In genomic region chr1:143980811-143981210, GRCm38 (mm10) we compare ENCODE assay signal across 12 mouse cellular contexts. TPM values are rescaled to one million over a fixed set of nuclear protein-coding genes. Genes with fewer than 3 reads are reported as not detected.
A peak's percentile ranks its signal among the peaks of the same experiment; 100 is the strongest.
DNase-seq lines count a peak whose midpoint lies in the region.
"Had no signal": no experiment of that assay in that cellular context is flagged by ENCODE, and none has a peak within 500 bp of the region (broad histone marks: within the 10 kb centered on the region; RNA-seq: fewer than 3 reads in every experiment).

No protein-coding gene starts in this region.

- DNase-seq in cerebellum, adult 9-10 months: peak; percentile 24
- no peak for DNase-seq in cerebellum, adult 11-12 months
- peak; percentile 13 for DNase-seq in heart, postnatal 4 days
- no peak for DNase-seq in heart, adult 9 months (ENCODE audit: low spot score in 2 of 2)
- peak; percentile 91 for DNase-seq in adipocyte (ENCODE audit: low spot score)
- DNase-seq in kidney, postnatal 14 days: peak; percentile 34
- no peak for DNase-seq in gastrocnemius, adult 18-20 months (ENCODE audit: low spot score)
- DNase-seq: adrenal gland, adult 8-10 months; B cell, adult 2 months; gastrocnemius, postnatal 14 days; right cerebral cortex, postnatal 25 days; thymus, adult 18-20 months had no signal

RNA-seq across cellular contexts. Expression of gene Rgs2, which starts 23.1 kb away (rescaled TPM):
- total RNA-seq in heart, postnatal 4 days (2021): 10 to 100 TPM; 51.0 to 68.0 TPM
- total RNA-seq in gastrocnemius, adult 18-20 months (2021): 1 to 10 TPM; 4.4 to 9.9 TPM

Comparison
In these comparisons a context has a peak if more than half of its experiments do, and no peak if none do; other contexts are left out.
1. DNase-seq: peak in cerebellum, adult 9-10 months (single experiment), heart, postnatal 4 days (single experiment), adipocyte (single experiment) and kidney, postnatal 14 days (single experiment); none in cerebellum, adult 11-12 months (single experiment), heart, adult 9 months (0 of 2) and gastrocnemius, adult 18-20 months (single experiment).
2. RNA of gene Rgs2, which starts 23.1 kb away (total RNA-seq): 51.0 to 68.0 TPM in heart, postnatal 4 days; 4.4 to 9.9 TPM in gastrocnemius, adult 18-20 months; every median in the first group is over 4 times any median in the second.